Mouse (Mus musculus) hindbrain, embryonic 12.5 days (tissue): ENCODE data around the gene Hoxa5. TPM values are rescaled to one million over a fixed set of nuclear protein-coding genes. Genes with fewer than 3 reads are reported as not detected.

ENCODE experiments used
- ATAC-seq: fragments of 200-750 bp; cut with Nextera tagmentation; 2 replicates; pipeline ENCODE4 v1.8.0; 2017; ENCODE audit warnings: moderate TSS enrichment; ENCODE audit not compliant: low FRiP score
- H3K27ac ChIP-seq: fragments of 300-500 bp; sonication (generic); 2 replicates; pipeline ENCODE4 v1.5.1; 2016; ENCODE audit warnings: mild to moderate bottlenecking
- H3K27me3 ChIP-seq: fragments of 300-500 bp; sonication (generic); 2 replicates; pipeline ENCODE4 v1.6.1; 2016; ENCODE audit warnings: mild to moderate bottlenecking
- H3K36me3 ChIP-seq: fragments of 300-500 bp; sonication (generic); 2 replicates; pipeline ENCODE4 v1.6.1; 2016; ENCODE audit warnings: mild to moderate bottlenecking
- H3K4me1 ChIP-seq: fragments of 300-500 bp; sonication (generic); 2 replicates; pipeline ENCODE4 v1.6.1; 2016
- H3K4me2 ChIP-seq: fragments of 300-500 bp; sonication (generic); replicated peaks from 2 replicates; pipeline ENCODE4 v1.6.1; 2016; ENCODE audit warnings: mild to moderate bottlenecking
- H3K4me3 ChIP-seq: fragments of 300-500 bp; sonication (generic); 2 replicates; pipeline ENCODE4 v1.5.1; 2016; ENCODE audit warnings: mild to moderate bottlenecking
- H3K9ac ChIP-seq: fragments of 300-500 bp; sonication (generic); 2 replicates; pipeline ENCODE4 v1.6.1; 2016; ENCODE audit warnings: mild to moderate bottlenecking, moderate library complexity
- H3K9me3 ChIP-seq: fragments of 300-500 bp; sonication (generic); replicated peaks from 2 replicates; pipeline ENCODE4 v1.6.1; 2016; ENCODE audit warnings: mild to moderate bottlenecking
- WGBS: fragments of 180-500 bp; shearing (Covaris S2); methylation state at CpG from one replicate; pipeline ENCODE4 v1.1.7; 2016; 5-methylcytosine and 5-hydroxymethylcytosine counted together
- polyA plus RNA-seq: library from polyadenylated mRNA; unstranded; fragments of >200 nt; fragmentation: Nextera tagmentation; extraction: Ambion mirVana; gene quantifications from 2 replicates; pipeline ENCODE4 v1.2.1, GENCODE M21; 2016

The Hoxa5 gene
- polyA plus RNA-seq, 1 experiment from 2014 or later = 53.4 TPM

DNA sequence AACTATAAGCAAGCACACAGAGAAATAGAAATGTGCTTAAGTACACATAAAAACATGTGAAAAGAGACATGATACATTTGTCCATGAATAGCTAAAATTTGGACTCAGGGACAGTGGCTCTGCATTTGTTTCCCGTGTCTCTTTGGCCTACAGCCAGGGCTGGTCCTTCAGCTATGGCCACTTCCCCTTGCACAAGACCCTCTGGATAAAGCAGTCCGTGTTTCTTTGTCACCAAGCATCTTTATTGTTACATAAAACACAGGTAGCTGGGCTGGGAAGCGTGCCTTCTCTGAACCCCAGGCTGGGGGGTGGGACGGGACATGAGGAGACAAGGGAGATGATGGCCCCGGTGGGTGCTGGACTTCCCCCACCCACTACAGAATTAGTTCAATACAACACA, 9.9 kb upstream of the Hoxa5 start:
- 8% methylated on average over 5 of the region's 5 CpGs for WGBS
- no peak overlapping the region for H3K9ac ChIP-seq
- peaks cover 98% of the 10 kb centered on the region for H3K27me3 ChIP-seq
- H3K27ac ChIP-seq = no peak overlapping the region
- H3K4me2 ChIP-seq = no peak overlapping the region
- H3K4me3 ChIP-seq = no peak overlapping the region
- peaks cover 16% of the 10 kb centered on the region for H3K4me1 ChIP-seq
- no peaks in the 10 kb centered on the region for H3K9me3 ChIP-seq
- H3K36me3 ChIP-seq = no peaks in the 10 kb centered on the region
- no peak for ATAC-seq

GRCm38 (mm10) chr6:52213119-52213986, 9.0 kb upstream of the Hoxa5 start, which contains the start of the genes Hoxa3 and Gm28308:
Gene Hoxa3 (minus strand): TSS chr6:52213336.
Gene Gm28308 (minus strand): TSS chr6:52213339.
- Histone ChIP-seq H3K4me3 (peak within 1 kb of the TSS; percentile 10; the same call in 1 of the 2 replicates), H3K36me3 (no peaks in the 10 kb centered on the region), H3K4me2 (0 out of 2 replicates have a peak within 1 kb of the TSS, but pooled peaks have one; percentile 13), H3K27ac (no peak within 1 kb of the TSS), H3K9ac (no peak within 1 kb of the TSS), H3K9me3 (no peaks in the 10 kb centered on the region), H3K4me1 (peaks cover 21% of the 10 kb centered on the region), H3K27me3 (peaks cover 98% of the 10 kb centered on the region)
- WGBS = 3% methylated on average over 38 of the region's 38 CpGs
- ATAC-seq = no peak

DNA sequence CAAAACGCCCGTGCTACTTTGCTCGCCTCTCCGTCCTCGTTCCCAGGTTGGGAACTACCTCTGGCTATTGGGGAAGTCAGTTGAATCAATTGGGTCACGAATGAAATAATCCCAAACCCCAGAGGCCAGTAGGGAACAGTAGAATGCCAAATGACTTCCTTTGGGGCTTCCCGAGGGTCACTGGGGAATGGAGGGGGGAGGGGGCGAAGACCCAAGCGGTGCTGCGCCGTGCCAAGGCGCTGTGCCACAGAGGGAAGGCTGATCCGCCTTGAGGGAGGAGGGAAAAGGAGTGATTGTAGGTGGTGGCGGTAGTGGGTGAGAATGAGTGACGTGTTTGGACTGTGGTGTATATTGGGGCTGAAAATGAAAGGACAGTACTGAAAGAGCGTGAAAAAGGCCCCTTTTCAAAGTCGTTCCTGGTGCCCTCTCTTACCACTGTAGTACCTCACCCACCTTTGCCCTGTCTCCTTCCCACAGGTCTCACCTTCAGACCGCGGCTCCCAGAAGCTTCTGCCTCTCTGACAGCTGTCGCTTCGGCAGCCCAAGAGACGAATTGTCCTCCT, 8.2 kb upstream of the Hoxa5 start:
- WGBS = 2% methylated on average over 22 of the region's 22 CpGs
- H3K4me3 ChIP-seq = peak overlapping the region; percentile 10; the same call in 1 of the 2 replicates
- H3K9me3 ChIP-seq = no peaks in the 10 kb centered on the region
- ATAC-seq = no peak
- no peaks in the 10 kb centered on the region for H3K36me3 ChIP-seq
- no peak overlapping the region for H3K27ac ChIP-seq
- 0 out of 2 replicates have a peak overlapping the region, but pooled peaks have one; percentile 13 for H3K4me2 ChIP-seq
- H3K4me1 ChIP-seq = peaks cover 20% of the 10 kb centered on the region
- peaks cover 98% of the 10 kb centered on the region for H3K27me3 ChIP-seq
- H3K9ac ChIP-seq = no peak overlapping the region

DNA sequence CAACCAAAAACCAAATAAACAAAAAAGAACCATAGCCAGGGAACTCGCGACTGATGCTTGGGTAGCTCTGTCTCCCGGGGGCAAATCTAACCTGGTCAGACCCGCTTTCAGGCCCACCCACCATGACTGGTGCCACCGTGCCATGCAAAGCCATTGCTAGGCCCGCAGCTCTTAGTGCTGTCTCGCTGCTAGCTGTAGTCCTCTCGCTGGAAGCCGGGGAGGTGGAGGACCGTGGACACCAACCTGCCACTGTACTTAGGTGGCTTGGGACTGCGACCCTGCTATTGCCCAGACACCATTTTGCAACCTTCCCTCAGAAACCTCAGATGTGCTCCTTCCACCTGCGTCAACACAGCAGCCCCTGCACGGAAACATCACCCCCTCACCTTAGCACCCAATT, 7.6 kb upstream of the Hoxa5 start:
- Histone ChIP-seq H3K27ac (no peak overlapping the region), H3K36me3 (no peaks in the 10 kb centered on the region), H3K4me1 (peaks cover 15% of the 10 kb centered on the region), H3K4me2 (peak overlapping the region; percentile 8), H3K9me3 (no peaks in the 10 kb centered on the region), H3K9ac (no peak overlapping the region), H3K27me3 (peaks cover 98% of the 10 kb centered on the region), H3K4me3 (peak overlapping the region; percentile 7; the same call in 1 of the 2 replicates)
- ATAC-seq = no peak
- 4% methylated on average over 13 of the region's 13 CpGs for WGBS

DNA sequence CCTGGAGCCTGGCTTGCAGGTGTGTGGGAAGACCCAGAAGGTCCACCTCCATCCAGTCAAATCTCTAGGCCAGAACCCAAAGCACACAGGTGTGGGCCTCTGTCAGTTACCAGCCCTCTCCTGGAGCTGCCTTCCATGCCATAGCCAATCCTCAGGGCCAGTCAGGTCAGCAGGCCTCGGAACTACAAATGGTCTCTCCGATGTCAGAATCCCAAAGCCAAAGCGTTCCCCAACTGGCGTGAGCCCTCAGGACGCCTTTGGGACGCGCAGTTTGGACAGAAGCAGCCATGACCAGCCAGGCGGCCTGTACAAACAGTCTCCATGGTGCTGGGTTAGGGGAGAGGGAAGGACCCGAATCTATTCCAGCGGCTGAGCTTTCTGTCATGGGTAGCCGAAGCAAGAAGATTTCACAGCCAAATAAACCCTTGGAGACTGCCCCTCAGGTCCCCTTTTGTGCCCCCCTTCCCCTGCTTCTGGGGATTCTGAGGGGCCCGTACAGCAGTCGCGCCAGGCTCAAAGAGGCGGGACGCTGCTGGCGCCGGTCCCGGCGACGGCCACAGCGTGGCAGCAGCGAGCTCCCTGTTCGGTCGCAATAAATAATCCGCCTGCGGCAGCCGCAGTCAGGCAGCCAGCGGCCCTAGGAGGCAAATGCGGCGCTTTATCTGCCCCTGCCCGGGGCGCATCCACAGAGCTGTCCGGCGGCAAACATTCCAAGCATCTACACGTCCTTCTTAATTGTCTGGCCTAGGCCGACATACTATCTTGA, 7.0 kb upstream of the Hoxa5 start:
- H3K4me3 ChIP-seq = peak overlapping the region; percentile 7; the same call in 1 of the 2 replicates
- peaks cover 11% of the 10 kb centered on the region for H3K4me1 ChIP-seq
- H3K4me2 ChIP-seq = peak overlapping the region; percentile 8
- H3K36me3 ChIP-seq = no peaks in the 10 kb centered on the region
- under 1% methylated on average over 37 of the region's 37 CpGs for WGBS
- H3K9ac ChIP-seq = no peak overlapping the region
- H3K9me3 ChIP-seq = no peaks in the 10 kb centered on the region
- no peak overlapping the region for H3K27ac ChIP-seq
- H3K27me3 ChIP-seq = peaks cover 98% of the 10 kb centered on the region
- ATAC-seq = peak; percentile 67

DNA sequence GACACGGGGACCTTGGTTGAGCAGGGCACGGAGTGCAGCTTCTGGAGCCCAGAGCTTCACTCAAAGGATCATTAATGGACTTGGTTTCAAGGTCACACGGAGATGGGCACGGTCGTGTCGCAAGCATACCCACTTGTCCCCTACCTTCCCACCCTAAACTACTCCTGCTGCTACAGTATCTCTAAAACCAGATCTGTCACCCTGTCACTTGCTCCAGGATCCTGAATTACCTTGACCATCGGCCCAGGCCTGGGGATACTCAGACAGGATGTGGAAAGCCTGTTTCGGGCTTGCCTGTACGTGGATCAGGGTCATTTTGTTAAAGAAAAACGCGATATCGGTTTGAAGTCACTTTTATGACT, 5.3 kb upstream of the Hoxa5 start:
- no peak for ATAC-seq
- Histone ChIP-seq H3K36me3 (no peaks in the 10 kb centered on the region), H3K27me3 (peaks cover 98% of the 10 kb centered on the region), H3K4me1 (peaks cover 11% of the 10 kb centered on the region), H3K4me3 (no peak overlapping the region), H3K9me3 (no peaks in the 10 kb centered on the region), H3K27ac (no peak overlapping the region), H3K4me2 (no peak overlapping the region; the same call in 1 of the 2 replicates), H3K9ac (no peak overlapping the region)
- WGBS = 9% methylated on average over 12 of the region's 12 CpGs

DNA sequence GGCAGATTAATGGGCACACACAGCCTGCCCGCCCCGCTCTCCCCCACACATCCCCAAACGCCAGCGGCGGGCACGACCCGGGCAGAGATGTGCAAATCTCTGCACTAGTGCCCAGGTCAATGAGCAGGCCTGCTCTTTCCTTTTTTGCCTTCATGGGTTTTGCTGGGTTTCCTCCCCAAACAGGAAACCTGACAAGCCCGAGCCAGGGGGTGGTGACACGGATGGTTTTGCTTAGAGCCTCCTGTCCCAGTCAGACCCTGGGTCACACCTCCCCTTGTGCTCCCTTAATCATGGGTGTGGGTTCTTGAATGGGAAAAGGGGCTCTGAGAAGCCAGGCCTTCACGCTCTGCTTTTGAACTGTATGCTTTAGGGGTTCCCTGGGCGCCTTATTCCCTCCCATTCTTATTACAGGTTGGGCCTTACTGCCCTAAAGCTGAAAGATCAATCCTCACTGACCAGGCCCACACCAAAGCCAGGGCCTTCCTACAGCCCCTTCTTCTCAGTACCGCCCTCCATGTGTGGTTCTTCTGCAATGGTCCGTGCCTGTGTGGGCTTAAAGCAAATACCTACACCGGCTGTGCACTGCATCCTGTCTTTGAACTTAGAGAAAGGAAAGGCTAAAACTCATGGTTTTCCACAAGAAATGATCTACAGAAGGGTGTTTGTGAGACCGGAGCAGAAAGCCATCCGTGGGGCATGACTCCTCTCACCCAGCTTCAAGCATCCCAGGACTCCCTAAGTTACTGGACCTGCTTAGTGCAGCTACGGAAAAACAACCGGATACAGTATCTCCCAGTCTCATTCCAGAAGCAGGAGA, 4.7 kb upstream of the Hoxa5 start:
- Histone ChIP-seq H3K9ac (no peak overlapping the region), H3K4me3 (peak overlapping the region; percentile 25), H3K36me3 (no peaks in the 10 kb centered on the region), H3K4me2 (peak overlapping the region; percentile 46), H3K27ac (no peak overlapping the region; the same call in 1 of the 2 replicates), H3K4me1 (peaks cover 11% of the 10 kb centered on the region), H3K27me3 (peaks cover 97% of the 10 kb centered on the region), H3K9me3 (no peaks in the 10 kb centered on the region)
- ATAC-seq = no peak
- 3% methylated on average over 18 of the region's 18 CpGs for WGBS

- Histone ChIP-seq H3K36me3 (no peaks in the 10 kb centered on the region), H3K4me2 (peak within 1 kb of the TSS; percentile 46), H3K4me3 (peak within 1 kb of the TSS; percentile 47), H3K9ac (0 out of 2 replicates have a peak within 1 kb of the TSS, but pooled peaks have one; percentile 38), H3K27me3 (peaks cover 97% of the 10 kb centered on the region), H3K27ac (peak within 1 kb of the TSS; percentile 32), H3K9me3 (no peaks in the 10 kb centered on the region), H3K4me1 (peaks cover 20% of the 10 kb centered on the region)
- 1% methylated on average over 46 of the region's 47 CpGs for WGBS
- no peak for ATAC-seq
These were observed 3.9 kb upstream of the Hoxa5 start, which contains the start of gene Hoxa6 for GRCm38 (mm10) chr6:52208072-52208867. Gene Hoxa6 (minus strand): TSS chr6:52208722.

DNA sequence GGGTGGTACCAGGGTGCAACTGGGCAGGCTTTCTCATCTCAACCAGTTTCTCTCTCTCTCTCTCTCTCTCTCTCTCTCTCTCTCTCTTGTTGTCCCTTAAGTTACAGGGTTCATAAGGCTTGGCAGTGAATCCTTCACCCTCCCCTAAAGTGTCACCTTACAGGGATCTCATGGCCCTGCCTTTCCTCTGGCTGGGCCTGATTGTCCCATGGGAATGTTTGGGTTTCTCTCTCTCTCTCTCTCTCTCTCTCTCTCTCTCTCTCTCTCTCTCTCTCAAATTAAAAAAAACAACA, 3.2 kb upstream of the Hoxa5 start:
- H3K4me3 ChIP-seq = peak overlapping the region; percentile 47; the same call in 1 of the 2 replicates
- no peak for ATAC-seq
- peaks cover 17% of the 10 kb centered on the region for H3K4me1 ChIP-seq
- peaks cover 97% of the 10 kb centered on the region for H3K27me3 ChIP-seq
- no peaks in the 10 kb centered on the region for H3K9me3 ChIP-seq
- no peak overlapping the region for H3K27ac ChIP-seq
- no peaks in the 10 kb centered on the region for H3K36me3 ChIP-seq
- peak overlapping the region; percentile 46 for H3K4me2 ChIP-seq
- no peak overlapping the region for H3K9ac ChIP-seq

GRCm38 (mm10) chr6:52206882-52207683, 2.7 kb upstream of the Hoxa5 start:
- no peak overlapping the region for H3K9ac ChIP-seq
- peaks cover 17% of the 10 kb centered on the region for H3K4me1 ChIP-seq
- H3K4me2 ChIP-seq = peak overlapping the region; percentile 46
- no peak for ATAC-seq
- WGBS = 1% methylated on average over 4 of the region's 4 CpGs
- peak overlapping the region; percentile 47 for H3K4me3 ChIP-seq
- no peaks in the 10 kb centered on the region for H3K9me3 ChIP-seq
- peaks cover 96% of the 10 kb centered on the region for H3K27me3 ChIP-seq
- no peak overlapping the region for H3K27ac ChIP-seq
- no peaks in the 10 kb centered on the region for H3K36me3 ChIP-seq
